Mouse (Mus musculus) CD4-positive naive resting alpha-beta T cell, adult 57 days (primary cell): Measurements from ENCODE around the gene Golm1. TPM values are rescaled to one million over a fixed set of nuclear protein-coding genes. Genes with fewer than 3 reads are reported as not detected.

ENCODE experiments used
- total RNA-seq: library from RNA; stranded (reverse); gene quantifications from one replicate; pipeline ENCODE4 v1.2.4, GENCODE M21; 2023

The Golm1 gene
- 46.7 TPM for total RNA-seq

GRCm38 (mm10) chr13:59675151-59676011 lies at the start of gene Golm1:
Gene Golm1 (minus strand): TSS chr13:59675811.

GRCm38 (mm10) chr13:59711984-59712383 lies 36.4 kb upstream of the Golm1 start, which contains the start of gene Spata31d1b:
Gene Spata31d1b (plus strand): TSS chr13:59712284.

GRCm38 (mm10) chr13:59710230-59710629 lies 34.6 kb upstream of the Golm1 start, which contains the start of gene Spata31d1a:
Gene Spata31d1a (minus strand): TSS chr13:59710330.

GRCm38 (mm10) chr13:59694008-59694407 lies 18.4 kb upstream of the Golm1 start, which contains the start of gene 4921517D22Rik:
Gene 4921517D22Rik (minus strand): TSS chr13:59694108.

GRCm38 (mm10) chr13:59584947-59585647 lies 90.5 kb downstream of the Golm1 start, which contains the start of the genes Agtpbp1 and Naa35:
Gene Agtpbp1 (minus strand): TSS chr13:59585227.
Gene Naa35 (plus strand): TSS chr13:59585259.

Other genes starting within 250 kb of the Golm1 start
- 53.5 TPM for gene Agtpbp1, start 90.6 kb downstream of the Golm1 start, total RNA-seq
- 72.0 TPM for gene Naa35, start 90.6 kb downstream of the Golm1 start, total RNA-seq
- gene 4921517D22Rik, start 18.3 kb upstream of the Golm1 start, total RNA-seq: not detected
- gene Spata31d1a, start 34.5 kb upstream of the Golm1 start, total RNA-seq: not detected
- not detected for gene Spata31d1b, start 36.5 kb upstream of the Golm1 start, total RNA-seq
- gene Spata31d1d, start 55.9 kb upstream of the Golm1 start, total RNA-seq: not detected
- not detected for gene 1700014D04Rik, start 70.9 kb upstream of the Golm1 start, total RNA-seq
- 78.3 TPM for gene Isca1, start 94.0 kb upstream of the Golm1 start, total RNA-seq
- gene Gm49354, start 106.4 kb upstream of the Golm1 start, total RNA-seq: not detected
- gene Tut7, start 147.3 kb upstream of the Golm1 start, total RNA-seq: 213 TPM